In genomic region chr15:78178397-78178796, GRCm38 (mm10) we compare ENCODE assay signal across 8 mouse cellular contexts. TPM values are rescaled to one million over a fixed set of nuclear protein-coding genes. Genes with fewer than 3 reads are reported as not detected.
DNase-seq lines count a peak whose midpoint lies in the region; TF ChIP-seq lines count a peak whose summit lies in the region.

No protein-coding gene starts in this region.

- peak; percentile 90 to 93 for DNase-seq in left cerebral cortex, adult 18-20 months (ENCODE audit: low spot score in 2 of 2)
- no peak for DNase-seq in left cerebral cortex, adult 11 months (ENCODE audit: low spot score)
- DNase-seq in cerebellum, adult 9-10 months = peak; percentile 78
- peak; percentile 68 to 73 for DNase-seq in gastrocnemius, postnatal 4 days (ENCODE audit: low spot score in 2 of 2)
- peak; percentile 75 to 89 for DNase-seq in layer of hippocampus, adult 2 months (ENCODE audit: low spot score in 2 of 2)
- peak; percentile 80 to 85 for DNase-seq in lung, postnatal 4 days
- peak; percentile 82 for DNase-seq in retina, postnatal 1 day
- DNase-seq in thymus, postnatal 4 days = peak; percentile 92

- TF ChIP-seq CTCF in layer of hippocampus, adult 2 months (conservative IDR thresholded peaks at IDR 0.05) = peak; percentile 93

- no peak overlapping the region for H3K27ac ChIP-seq in layer of hippocampus, adult 2 months

- no peak overlapping the region for H3K4me3 ChIP-seq in layer of hippocampus, adult 2 months

RNA-seq across cellular contexts. Expression of gene Ift27, which starts 4.5 kb away (rescaled TPM):
- 10 to 100 TPM; 28.6 to 30.7 TPM for total RNA-seq in left cerebral cortex, adult 18-20 months (2021)
- total RNA-seq in gastrocnemius, postnatal 4 days (2021) = 10 to 100 TPM; 38.0 to 48.1 TPM
- total RNA-seq in layer of hippocampus, adult 2 months (2021) = 10 to 100 TPM; 22.7 to 23.3 TPM

RNA-seq across cellular contexts. Expression of gene Pvalb, which starts 27.8 kb away (rescaled TPM):
- 100 to 1,000 TPM in 1 of 2 experiments, 10 to 100 TPM in 1; 91.2 to 126 TPM for total RNA-seq in left cerebral cortex, adult 18-20 months (2021)
- 100 to 1,000 TPM; 716 to 864 TPM for total RNA-seq in gastrocnemius, postnatal 4 days (2021)
- 10 to 100 TPM; 57.3 to 63.3 TPM for total RNA-seq in layer of hippocampus, adult 2 months (2021)

RNA-seq across cellular contexts. Expression of gene Cacng2, which starts 58.6 kb away (rescaled TPM):
- total RNA-seq in left cerebral cortex, adult 18-20 months (2021) = 10 to 100 TPM; 51.4 to 54.6 TPM
- under 1 TPM in 1 of 2 experiments, not detected in 1; 0.05 TPM for total RNA-seq in gastrocnemius, postnatal 4 days (2021)
- total RNA-seq in layer of hippocampus, adult 2 months (2021) = 10 to 100 TPM; 36.0 to 36.8 TPM

Comparison
In these comparisons a context has a peak if more than half of its experiments do, and no peak if none do; other contexts are left out.
1. RNA of gene Pvalb, which starts 27.8 kb away (total RNA-seq): 716 to 864 TPM in gastrocnemius, postnatal 4 days; 91.2 to 126 TPM in left cerebral cortex, adult 18-20 months and 57.3 to 63.3 TPM in layer of hippocampus, adult 2 months; every median in the first group is over 4 times any median in the second.
2. RNA of gene Cacng2, which starts 58.6 kb away (total RNA-seq): 51.4 to 54.6 TPM in left cerebral cortex, adult 18-20 months and 36.0 to 36.8 TPM in layer of hippocampus, adult 2 months; 0.05 TPM in gastrocnemius, postnatal 4 days; every median in the first group is over 10 times any median in the second.